Mouse (Mus musculus) thymus, postnatal 36 days (tissue): ENCODE data around the gene BC052040.

ENCODE experiments used
- DNase-seq, 2 experiments: peaks; one replicate each; pipeline ENCODE4 v3.0.0; 2022; ENCODE audit warnings: mixed read lengths in 2 of 2

BC052040 gene

DNA sequence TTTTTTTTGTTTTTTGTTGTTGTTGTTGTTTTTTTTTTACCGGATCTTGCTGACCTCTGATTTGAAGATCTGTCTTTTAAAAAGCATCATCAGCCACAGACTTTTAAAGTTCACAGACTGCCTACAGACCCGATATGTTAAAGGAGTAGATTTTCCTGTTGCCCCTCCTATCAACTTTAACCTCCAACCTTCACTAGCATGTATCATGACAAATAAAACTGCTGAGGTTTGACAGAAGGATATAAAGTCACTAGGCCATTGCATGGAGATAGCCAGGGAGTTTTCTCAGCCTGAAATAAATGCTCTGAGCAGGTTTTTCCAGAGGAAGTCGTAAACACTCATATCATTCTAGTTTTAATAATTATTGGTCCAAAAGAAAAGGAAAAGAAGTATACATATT lies 136.5 kb downstream of the BC052040 start:
- no peak for DNase-seq

DNA sequence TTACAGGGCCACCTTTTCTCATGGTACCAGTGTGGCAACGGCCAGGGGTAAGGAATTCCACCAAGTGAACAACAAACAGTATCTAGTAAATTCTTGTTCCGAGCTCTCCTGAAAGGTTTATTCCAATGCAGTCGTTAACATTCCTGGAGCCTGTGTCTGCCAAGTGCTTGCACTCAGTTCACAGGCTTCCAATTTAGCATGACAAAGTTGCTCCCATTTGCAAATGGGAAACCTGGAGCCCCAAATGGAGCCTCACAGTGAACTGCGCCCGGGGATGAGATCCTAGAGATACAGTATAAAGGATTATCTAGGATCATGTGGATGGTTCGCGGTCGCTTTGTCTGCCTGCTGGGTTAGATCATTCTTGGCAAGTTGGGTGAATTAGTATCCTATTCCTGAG lies 141.9 kb downstream of the BC052040 start:
- DNase-seq: no peak

DNA sequence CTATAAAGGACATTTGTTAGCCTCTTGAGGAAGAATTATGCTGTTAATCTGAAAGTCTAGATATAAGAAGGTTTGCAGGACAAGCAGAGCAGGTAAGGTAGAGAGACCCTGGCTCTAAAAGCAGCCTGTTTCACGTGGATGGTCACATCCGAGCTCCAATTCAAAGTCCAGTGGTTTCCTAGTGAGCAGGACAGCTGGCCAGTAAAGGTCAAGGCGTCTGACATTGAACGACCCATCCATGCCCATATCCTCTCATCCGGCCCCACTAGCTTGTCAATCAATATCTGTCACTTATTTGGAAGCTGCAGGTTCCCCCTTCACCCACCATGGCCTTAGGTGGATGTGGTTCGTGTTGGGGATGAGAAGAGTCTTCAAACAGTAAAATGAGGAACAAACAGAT lies 142.7 kb downstream of the BC052040 start:
- no peak for DNase-seq

DNA sequence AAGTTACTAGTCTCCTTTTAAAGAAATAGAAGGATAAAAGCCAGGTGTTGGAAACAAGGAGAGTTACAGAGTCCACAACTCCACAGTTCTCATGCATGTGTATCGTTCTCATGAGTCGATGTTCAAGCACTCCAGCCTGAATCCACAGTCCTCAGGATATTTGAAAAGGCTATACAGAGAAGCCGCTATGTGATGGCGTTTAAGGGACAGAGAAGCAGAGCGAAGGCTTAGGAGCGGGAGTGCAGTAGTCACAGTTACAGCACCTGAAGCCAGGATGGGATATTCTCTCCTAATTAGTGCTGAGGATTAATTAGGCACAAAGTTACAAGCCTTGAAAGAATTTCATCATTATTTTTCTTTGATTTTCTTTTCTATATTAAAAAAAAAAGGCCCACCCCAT lies 143.2 kb downstream of the BC052040 start:
- no peak for DNase-seq

DNA sequence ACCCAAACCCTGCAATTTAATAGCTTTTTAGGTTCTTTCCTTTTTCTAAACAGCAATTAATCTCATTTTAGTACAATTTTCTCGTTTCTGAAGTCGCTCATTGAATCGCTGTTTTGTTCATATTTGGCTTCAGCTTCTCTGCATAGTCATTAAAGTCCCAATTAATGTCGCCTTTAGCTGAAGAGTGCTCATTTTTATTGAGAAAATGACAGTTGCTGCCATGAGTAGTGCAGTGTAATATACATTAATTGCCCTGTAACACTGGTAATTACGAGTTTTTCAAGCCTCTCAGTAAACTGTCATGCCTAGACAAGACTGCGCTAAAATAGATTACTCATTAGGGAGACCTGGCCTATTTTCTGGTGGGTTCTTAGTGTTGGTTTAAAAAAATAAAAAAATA lies 144.0 kb downstream of the BC052040 start:
- no peak for DNase-seq

DNA sequence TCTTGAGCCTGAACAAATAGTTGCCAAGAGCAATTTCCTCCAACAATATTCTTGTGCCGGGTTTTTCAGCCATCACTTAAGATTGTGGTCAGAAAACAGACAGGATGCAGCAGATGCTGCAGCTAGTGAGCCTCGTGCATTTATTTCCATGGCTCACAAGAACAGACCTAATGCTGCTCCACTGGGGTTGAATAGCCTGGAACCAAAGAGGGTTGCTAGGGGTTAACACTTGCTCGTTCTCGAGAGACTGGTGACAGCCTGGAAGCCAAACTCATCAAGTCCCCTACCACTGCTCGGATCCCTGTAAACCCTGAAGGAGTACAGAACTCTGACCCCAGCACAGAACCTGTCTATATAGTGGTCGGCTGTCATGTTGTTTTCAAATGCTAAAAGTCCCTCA lies 144.4 kb downstream of the BC052040 start:
- DNase-seq: no peak

DNA sequence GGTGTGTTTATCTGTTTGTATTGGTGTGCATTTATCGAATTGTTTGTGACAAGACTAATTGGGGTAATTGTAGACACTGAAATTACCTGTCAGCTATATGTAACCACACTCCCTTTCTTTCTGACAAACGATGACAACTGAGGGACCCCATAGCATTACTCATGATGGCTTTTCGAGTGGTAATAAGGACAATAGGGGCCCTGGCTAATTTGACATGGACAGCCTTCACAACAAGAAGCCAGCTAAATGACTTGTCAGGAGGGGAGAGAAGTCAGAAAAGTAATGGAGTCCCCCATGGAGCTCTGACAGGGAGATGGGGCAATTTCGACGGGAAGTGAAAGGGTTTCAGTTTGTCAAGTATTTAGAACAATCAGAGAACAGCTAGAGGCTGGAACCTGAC lies 145.3 kb downstream of the BC052040 start:
- no peak for DNase-seq

DNA sequence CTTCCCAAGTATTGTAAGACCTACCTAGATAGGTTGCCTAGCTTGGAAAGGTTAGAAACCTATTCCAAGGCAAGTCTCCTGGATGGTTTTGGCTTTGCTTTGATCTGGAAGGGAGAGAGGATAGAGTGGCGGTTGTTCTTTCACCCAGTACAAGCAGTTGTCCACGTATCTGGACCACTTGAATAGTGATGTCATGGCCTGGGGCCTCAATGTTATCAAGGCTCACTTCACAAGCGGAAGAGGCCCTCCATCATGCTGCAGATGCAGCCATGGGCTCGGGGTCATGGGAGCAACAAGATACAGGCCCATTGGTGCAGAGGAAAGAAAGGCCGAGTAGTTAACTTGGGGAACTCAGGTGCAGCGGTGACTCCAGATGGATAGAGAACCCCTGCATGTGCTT lies 147.1 kb downstream of the BC052040 start:
- DNase-seq: no peak

DNA sequence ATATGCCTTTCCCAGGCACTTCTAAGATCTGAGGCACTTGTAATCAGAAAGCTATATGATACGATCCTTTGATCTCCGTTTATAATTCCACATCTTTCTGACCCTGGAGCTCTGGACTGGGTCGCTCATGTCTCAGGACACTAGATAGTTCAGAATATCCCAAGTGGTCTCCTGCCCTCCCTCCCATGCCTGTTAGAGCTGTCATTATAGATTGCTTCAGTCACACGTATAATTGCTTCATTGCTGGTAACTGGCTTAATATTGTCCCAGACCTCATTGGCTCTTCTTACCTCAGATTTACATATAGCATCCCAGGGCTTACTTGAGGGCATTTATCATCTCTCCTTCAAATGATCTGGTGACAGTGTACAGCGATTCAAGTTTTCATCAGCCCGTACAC lies 149.0 kb downstream of the BC052040 start:
- DNase-seq: no peak

DNA sequence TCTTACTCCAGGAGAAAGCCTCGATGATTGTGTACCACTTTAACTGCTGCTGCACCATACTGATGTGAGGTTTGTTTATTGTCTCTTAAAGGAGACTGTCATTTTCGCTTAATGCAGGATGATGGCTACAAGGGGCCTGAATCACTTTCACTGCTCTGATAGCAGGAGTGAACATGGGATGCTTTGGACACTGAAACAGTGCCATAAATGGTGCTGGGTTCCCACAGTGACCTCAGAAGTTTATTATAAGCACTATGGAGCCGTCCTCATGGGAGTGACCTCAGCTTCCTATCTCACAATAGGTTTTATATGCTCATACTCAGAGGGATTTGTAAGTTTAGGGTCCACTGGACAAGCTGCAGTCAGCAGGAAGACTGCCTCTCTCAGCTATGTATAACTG lies 149.7 kb downstream of the BC052040 start:
- DNase-seq: no peak

DNA sequence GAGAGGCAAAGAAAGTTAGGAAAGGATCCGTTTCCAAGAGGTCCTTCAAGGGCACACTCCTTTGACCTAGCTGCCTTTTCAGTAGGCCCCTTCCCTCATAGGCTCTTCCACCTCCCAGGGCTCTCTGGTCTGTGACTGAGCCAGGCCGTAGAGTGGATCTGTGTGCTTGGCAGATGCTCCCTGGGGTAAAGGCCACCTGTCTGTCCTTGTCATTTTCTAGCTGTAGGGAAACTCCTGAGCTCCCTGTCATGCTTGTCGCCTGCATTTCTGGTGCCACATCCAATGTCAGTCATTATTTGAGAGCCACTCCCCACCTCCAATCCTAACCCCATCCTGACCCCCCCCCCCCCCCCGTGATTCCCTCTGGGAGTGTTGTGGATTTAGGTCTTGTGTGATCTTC lies 151.1 kb downstream of the BC052040 start:
- DNase-seq: no peak

DNA sequence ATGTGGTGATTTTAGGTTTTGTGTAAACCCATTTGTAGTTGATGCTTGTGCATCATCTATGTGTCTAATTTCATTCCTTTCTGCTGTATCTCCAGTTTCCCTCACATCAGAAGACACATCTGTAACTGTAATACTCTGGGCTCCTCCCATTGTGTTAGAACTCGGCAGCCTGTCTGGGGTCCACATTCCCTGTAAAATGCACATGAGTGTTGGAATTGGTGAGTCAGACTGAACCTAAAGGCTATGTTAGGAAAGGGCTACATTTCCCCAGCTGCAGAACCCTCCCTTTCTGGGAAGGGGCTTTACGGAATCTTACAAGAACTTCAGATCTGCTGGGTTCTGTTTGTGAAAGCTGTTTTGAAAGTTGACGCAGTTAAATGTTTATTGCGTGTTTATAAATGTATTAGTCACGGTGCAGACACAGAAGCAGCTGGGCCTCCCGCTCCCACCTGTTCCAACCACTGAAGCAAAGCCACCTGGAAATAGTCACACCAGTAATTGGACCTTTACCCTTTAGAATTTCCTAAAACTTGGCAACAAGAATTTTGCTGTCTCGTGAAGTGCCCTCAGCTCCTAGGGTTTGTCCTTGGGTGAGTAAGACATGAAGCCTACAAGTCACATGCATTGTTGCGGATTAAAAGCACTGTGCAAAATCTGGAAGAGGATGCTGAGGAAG lies 151.6 kb downstream of the BC052040 start:
- no peak for DNase-seq

DNA sequence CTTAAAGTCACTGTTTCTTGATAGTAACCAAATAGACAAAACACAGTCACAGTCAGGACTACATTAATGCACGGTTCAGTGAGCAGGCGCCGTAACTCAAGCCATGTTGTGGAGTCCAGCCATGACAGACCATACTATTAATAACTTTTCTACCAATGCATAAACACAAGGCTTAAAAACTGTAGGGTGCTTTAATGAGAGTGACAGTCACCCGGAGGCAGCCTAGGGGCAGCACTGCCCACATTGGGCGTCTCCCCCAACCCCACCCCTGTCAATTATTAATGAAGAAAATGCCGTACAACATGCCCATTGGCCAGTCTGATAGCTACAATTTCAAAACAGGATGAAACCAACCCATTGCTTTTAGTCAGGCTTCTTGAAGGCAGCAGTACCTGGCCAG lies 153.3 kb downstream of the BC052040 start:
- DNase-seq: no peak

DNA sequence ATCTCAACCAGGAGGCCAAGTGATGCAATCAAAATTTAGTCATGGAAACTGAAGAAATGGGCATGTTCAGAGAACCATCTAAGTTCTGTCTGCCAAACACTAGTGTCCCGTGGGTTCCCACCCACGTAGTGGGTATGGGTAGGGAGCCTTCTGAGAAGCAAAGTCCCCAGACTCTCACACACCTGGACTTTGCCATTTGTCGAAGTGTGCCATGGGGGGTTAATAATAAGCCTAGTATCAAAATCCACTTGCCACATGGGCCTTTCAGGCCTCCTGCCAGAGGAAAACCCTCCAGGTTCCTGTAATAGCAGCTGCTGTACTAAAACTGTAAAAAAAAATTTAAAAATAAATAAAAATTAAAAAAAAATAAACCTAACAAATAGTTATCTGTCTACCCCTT lies 154.9 kb downstream of the BC052040 start:
- no peak for DNase-seq

DNA sequence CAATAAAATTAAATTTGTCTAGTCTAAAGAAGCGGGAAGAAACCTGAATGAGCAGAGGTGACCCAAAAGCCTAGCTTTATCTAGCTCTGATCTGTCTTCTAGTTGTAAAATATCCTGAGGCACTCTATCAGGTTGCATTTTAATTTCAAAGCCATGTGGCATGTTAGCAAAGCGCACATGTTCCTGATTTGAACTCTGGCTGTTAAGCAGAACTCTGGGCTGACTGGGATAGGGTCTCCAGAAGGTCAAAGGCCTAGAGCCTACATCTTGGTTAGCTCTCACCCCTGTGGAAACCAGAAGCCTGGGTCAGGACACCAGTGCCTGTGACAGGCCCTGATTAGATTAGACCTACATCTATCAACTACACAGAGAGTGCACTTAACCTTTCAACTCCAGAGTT lies 156.4 kb downstream of the BC052040 start:
- DNase-seq: no peak

DNA sequence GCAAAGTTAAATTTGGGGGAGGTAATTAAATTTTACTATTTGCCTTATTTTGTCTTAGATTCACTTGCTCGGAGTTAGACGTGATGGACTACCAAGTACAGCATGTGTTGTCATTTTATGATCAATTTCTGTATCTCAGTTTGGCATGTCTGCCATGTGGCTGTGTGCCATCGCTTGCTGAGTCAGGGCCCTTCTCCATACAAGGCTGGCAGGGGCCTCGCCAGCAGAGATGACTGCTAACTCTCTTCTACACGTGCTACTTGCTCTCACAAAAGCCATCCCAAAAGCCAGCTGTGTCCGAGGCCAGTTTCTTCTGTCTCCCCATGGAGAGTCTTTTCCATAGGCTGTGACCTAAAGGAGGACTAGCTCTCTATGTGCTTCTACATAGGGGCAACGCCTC lies 160.5 kb downstream of the BC052040 start:
- DNase-seq: no peak

DNA sequence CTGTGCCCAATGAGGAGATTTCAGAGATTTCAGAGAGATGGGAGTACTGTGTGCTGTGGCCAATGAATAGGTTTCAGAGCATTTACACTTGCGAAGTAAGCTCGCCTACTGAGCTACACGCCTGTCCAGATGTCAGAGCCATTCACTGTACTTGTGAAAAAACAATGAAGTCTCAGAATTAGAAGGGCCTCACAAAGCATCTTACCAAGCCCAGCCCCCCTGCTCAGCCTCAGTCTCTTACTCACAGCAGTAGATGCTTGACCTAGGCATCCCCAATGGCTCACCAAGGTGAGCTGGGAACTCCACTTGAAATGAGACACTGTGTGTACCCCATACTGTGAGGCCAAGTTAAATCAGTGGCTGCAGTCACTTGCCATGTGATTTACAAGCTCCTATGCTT lies 166.1 kb downstream of the BC052040 start:
- DNase-seq: no peak

DNA sequence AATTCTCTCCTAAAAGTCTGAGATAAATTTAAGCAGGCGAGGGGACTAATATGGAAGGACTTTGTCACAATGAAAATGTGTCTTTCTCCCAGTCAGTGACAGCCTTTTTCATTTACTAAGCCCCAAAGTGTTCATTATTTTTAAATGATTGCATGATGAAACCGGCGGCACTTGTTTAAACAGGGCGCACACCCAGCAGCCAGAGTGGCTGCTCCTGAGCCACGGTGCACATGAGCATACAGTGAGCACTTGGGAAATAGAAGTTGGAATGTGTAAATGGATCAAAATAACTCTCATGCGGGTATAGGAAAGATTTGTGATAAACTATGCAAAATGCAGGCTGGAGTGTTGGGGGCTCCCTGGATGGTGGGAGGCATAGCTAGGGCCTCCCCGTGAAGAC lies 169.7 kb downstream of the BC052040 start:
- DNase-seq: no peak

DNA sequence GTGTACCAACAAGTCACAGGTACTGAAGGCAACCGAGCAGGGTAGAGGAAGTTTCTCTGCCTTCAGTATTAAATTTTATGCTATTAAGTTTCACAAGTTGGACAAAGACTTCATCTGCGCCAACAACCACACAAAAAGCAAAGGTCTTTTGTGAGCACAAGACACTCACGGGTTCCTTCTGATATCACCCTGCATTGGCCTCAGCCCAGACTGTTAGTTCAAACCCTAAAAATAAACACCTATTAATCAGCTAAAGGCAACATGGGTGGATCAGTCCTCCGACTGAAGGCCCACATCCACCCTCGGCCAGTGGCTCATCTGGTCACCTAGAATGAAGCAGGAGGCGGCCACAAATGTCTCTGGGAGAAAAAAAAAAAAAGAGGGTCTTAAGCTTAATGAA lies 176.2 kb downstream of the BC052040 start:
- no peak for DNase-seq

DNA sequence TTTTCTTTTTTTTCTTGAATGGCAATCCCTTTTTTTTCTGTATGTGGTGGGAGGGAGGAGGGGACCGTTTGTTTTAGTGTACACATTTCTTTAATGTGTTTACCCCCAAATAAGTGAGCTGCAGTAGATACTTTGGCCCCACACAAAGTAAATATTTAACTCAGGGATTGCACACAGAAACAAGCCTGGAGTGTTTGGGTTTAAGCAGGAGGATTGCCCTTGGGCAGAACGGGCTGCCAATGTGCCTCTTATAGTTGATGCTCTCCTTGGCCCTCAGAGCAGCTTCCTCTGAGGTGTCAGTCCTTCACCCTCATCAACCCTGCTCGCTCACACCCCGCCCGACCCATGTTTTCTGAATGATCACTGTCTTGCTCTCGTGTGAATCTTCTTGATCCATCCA lies 177.0 kb downstream of the BC052040 start:
- DNase-seq: no peak

DNA sequence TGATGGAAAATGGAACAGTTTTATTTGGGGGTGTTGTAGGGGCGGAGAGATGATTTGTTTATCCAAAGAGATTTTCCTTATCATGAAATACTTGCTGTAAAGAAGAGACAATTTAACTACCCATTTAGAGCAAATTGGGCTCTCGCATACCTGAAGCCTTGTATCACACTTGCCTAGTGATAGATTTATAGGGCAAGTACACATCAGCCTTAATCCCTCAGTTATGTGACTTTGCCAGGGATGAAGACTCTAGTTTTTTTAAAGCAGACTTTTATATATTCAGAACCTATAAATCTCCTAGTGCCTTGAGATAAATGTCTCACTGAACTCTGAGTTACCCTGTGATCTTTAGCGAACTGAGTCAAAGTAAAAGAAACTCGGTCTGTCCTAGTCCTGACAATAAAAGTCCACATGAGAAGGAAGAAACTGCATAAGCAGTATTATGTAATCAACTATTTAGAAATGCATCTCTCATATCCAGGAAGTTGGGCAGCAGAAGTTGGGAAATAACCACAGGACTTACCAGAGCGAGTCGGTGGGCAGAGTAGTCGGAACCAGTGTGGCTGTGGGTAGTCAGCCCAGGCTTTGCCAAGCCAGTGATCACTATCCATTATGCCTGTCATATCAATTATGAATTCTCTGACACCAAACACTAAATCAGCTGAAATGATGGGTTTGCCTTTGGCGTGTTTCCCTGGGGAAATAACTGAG lies 183.2 kb downstream of the BC052040 start:
- DNase-seq: no peak

DNA sequence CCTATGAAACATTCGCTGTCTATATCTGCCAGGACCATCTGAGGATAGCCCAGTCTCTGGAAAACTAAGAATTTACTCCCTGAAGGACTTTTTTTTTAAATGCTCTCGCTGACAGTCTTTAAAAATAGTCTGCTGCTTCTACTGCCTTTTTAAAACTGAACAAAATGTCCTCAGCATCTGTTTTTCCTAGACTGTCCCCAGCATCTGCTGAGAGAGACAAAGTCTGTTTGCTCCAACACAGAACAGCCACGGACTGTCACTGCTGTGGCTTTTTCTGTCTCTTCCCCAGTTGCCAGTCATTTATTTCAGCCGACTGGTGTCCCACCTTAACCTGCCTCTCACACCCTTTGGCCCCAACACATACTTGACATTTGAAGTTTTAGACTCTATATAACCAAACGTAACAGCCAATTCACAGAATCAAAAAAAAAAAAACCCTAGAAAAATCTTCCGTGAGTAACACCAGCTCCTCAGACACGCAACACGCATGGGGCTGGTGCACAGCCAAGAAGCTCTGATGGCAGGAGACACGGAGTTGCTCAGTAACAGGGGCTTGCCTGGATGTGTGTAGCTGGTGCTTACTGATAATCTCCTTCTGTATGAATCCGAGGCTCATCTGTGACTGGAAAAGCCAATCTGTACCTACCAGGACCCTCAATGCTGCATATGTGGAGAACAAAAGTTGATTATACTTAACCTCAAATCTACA lies 188.2 kb downstream of the BC052040 start:
- no peak for DNase-seq

DNA sequence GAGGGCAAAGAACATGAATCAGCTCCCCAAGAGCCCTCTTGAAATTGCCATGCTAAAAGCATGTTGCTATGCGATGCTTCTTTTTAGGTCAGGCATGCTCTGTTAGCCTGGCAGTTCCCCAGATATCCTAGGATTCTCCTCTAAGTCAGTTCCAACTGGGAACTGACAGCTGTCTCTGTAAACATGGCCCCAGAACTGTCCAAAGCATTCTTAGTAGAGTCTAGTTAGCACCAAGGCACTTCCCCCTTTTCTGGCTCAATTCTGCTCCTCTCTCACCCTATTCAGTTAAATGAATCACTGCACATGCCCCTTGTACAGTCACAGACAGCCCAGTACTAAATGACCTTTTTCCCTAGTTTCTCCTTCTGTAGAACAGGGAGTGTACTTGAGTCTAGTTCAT lies 191.2 kb downstream of the BC052040 start:
- no peak for DNase-seq

DNA sequence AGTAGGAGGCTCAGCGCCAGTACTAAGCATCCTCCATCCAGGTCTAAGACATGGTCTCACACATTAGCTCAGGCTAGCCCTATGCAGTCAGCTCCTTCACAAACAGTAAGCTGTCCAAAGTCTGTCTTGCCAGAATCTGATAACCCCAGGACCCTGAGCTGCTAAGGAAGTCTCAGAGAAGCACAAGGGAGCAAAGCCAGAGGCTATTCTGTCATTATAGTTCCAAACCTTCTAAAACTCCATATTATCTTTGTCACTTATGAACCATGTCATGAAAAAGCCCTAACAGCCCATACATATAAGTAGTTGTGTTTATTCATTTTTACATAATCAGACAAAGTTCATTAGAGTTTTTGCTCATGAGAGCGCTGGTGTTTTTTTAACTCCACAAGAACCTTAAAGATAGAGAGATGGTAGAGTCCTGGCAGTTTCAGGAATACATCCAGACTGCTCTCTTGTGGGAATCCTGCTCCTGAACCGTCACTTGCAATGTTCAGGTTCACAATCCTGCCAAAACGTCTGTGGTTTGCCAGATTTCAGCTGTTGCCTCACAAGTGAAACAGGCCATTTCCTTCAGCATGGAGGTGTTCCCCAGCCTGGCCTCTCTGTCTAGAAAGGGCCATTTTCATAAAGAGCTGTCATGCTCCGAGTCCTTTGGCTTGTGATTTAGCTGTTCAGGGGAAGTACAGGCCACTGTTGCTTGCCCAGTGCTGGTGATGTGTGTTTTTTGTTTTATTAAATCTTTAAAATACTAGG lies 192.8 kb downstream of the BC052040 start:
- DNase-seq: no peak
